Mouse (Mus musculus): Measurements from ENCODE around the gene Klf12.

Gene Klf12

GRCm38 (mm10) chr14:100231384-100231783 lies 53.1 kb downstream of the Klf12 start:
- DNase-seq (ENCODE audit: low read depth): no peak

GRCm38 (mm10) chr14:100228120-100228519 lies 56.4 kb downstream of the Klf12 start:
- no peak for DNase-seq (ENCODE audit: low read depth)

- no peak for DNase-seq (ENCODE audit: low read depth)
Observed at GRCm38 (mm10) chr14:100227717-100228116, 56.8 kb downstream of the Klf12 start.

- DNase-seq (ENCODE audit: low read depth): no peak
Observed at GRCm38 (mm10) chr14:100224151-100224550, 60.3 kb downstream of the Klf12 start.

- no peak for DNase-seq (ENCODE audit: low read depth)
Observed at GRCm38 (mm10) chr14:100222260-100222659, 62.2 kb downstream of the Klf12 start.

- DNase-seq (ENCODE audit: low read depth): no peak
Observed at GRCm38 (mm10) chr14:100215213-100215785, 69.2 kb downstream of the Klf12 start.

- no peak for DNase-seq (ENCODE audit: low read depth)
Observed at GRCm38 (mm10) chr14:100213066-100213465, 71.4 kb downstream of the Klf12 start.

- DNase-seq (ENCODE audit: low read depth): no peak
Observed at GRCm38 (mm10) chr14:100211826-100212117, 72.7 kb downstream of the Klf12 start.

GRCm38 (mm10) chr14:100211036-100211825 lies 73.2 kb downstream of the Klf12 start:
- no peak for DNase-seq (ENCODE audit: low read depth)

GRCm38 (mm10) chr14:100209814-100210419 lies 74.6 kb downstream of the Klf12 start:
- DNase-seq (ENCODE audit: low read depth): no peak

GRCm38 (mm10) chr14:100207081-100207480 lies 77.4 kb downstream of the Klf12 start:
- no peak for DNase-seq (ENCODE audit: low read depth)

GRCm38 (mm10) chr14:100206207-100206606 lies 78.3 kb downstream of the Klf12 start:
- DNase-seq (ENCODE audit: low read depth): no peak

GRCm38 (mm10) chr14:100200058-100200688 lies 84.3 kb downstream of the Klf12 start:
- no peak for DNase-seq (ENCODE audit: low read depth)

GRCm38 (mm10) chr14:100198636-100199035 lies 85.8 kb downstream of the Klf12 start:
- no peak for DNase-seq (ENCODE audit: low read depth)

- no peak for DNase-seq (ENCODE audit: low read depth)
Observed at GRCm38 (mm10) chr14:100197199-100197598, 87.3 kb downstream of the Klf12 start.

- no peak for DNase-seq (ENCODE audit: low read depth)
Observed at GRCm38 (mm10) chr14:100189490-100190197, 94.8 kb downstream of the Klf12 start.

GRCm38 (mm10) chr14:100187372-100187771 lies 97.1 kb downstream of the Klf12 start:
- DNase-seq (ENCODE audit: low read depth): no peak

GRCm38 (mm10) chr14:100177796-100178195 lies 106.7 kb downstream of the Klf12 start:
- no peak for DNase-seq (ENCODE audit: low read depth)

GRCm38 (mm10) chr14:100165075-100165474 lies 119.4 kb downstream of the Klf12 start:
- no peak for DNase-seq (ENCODE audit: low read depth)

- DNase-seq (ENCODE audit: low read depth): no peak
Observed at GRCm38 (mm10) chr14:100156639-100157038, 127.8 kb downstream of the Klf12 start.

GRCm38 (mm10) chr14:100147666-100148065 lies 136.8 kb downstream of the Klf12 start:
- DNase-seq (ENCODE audit: low read depth): no peak

GRCm38 (mm10) chr14:100140370-100140769 lies 144.1 kb downstream of the Klf12 start:
- no peak for DNase-seq (ENCODE audit: low read depth)

Measured in 416B (cell line).